Mouse (Mus musculus) mouse embryonic stem cell (cell line): Measurements from ENCODE around the gene Zyg11b.

Experiments
- in situ Hi-C, 2 experiments: fragments of 300-500 bp; cut with MboI; formaldehyde crosslinking; loops; 1 replicate in 1 of 2; 3 replicates in 1 of 2; pipeline ENCODE4 v1.14.3; 2019 to 2020; ENCODE audit warnings: low sequenced_read_pairs in 2 of 2, low pct_unique_long_range_greater_than_20kb in 1 of 2, mixed read lengths in 1 of 2; ENCODE audit not compliant: unreplicated experiment in 1 of 2

Zyg11b gene

DNA sequence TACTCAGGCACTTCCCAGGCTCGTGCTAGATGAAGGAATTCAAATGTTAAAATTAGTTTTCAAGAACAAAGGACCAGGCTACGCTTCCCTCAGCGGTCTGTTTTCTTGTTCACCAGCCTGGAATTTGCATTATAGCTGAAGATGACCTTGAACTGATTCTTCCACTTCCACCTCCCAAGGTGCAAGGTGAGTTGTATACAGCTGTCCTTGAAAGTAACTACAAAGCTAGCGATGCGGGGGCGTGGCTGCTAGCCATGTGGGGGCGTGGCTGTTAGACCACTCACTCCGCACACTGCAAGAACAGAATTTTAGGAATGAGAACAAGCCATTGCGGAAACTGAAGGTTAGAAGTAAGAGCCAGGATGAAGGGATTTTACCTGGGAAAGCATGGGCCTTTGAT is 81.9 kb downstream of the Zyg11b start:
- in situ Hi-C loops = no loop called here

DNA sequence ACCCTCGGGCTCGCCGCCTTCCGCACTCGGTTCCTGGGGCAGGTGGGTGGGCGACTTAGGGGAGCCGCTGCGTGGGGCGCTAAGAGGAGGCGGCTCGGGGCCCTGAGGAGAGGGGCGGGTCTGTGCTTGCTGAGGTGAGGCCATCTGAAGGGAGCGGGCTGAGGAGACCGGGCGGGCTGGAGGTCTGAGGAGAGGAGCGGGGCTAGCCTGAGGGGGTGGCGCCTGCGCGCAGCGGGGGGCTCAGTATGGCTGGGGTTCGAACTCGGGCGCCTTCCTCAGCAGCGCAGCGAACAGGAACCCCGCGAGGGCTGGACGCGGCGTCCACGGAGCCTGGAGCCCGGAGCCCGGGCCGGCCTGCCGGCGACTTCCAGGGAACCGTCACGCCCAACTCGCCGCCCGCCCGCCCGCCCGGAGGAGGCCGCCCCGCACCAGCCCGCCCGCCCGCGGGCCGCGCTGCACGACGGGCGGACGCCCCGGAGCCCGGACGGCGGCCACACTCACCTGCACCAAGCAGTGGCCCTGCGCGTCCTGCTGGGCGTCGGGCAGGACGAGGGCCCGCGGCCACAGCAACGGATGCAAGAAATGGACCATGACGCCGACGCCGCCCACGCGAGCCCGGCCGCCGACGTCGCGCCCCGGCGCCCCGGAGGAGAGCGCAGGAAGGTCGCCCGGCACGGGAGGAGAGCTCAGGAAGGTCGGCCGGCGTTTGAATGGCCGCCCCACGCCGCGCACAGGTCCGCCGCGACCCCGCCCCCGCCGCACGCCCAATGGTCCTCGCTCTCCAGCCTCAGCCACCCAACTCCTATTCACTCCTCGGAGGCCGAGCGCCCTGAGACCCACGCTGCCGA is 83.3 kb downstream of the Zyg11b start, which contains the start of gene Zyg11a:
Zyg11a (minus strand) TSS at position 717 of the 848 bp plus-strand sequence.
- in situ Hi-C loops = no loop called here

- in situ Hi-C loops = no loop called here
Measured at GRCm38 (mm10) chr4:108213023-108213422, 87.9 kb downstream of the Zyg11b start.

DNA sequence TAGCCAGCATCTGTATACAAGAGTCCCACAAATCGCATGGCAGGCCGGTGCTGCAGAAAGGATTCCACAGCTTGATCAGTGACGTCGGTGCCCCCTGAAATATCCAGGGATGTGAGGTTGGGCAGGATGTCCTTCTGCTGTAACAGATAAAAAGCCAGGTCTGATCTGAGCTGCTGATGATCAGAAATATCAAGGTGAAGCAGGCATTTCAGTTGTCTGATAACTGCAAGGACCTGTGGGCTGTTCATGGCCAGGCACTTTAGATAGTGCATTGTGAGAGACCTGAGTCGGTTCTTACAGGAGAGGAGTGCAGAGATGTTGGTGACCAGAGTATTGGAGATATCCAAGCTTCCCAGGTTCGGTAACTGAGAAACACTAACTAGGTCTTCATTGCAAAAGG is 96.3 kb downstream of the Zyg11b start:
- in situ Hi-C loops = no loop called here

DNA sequence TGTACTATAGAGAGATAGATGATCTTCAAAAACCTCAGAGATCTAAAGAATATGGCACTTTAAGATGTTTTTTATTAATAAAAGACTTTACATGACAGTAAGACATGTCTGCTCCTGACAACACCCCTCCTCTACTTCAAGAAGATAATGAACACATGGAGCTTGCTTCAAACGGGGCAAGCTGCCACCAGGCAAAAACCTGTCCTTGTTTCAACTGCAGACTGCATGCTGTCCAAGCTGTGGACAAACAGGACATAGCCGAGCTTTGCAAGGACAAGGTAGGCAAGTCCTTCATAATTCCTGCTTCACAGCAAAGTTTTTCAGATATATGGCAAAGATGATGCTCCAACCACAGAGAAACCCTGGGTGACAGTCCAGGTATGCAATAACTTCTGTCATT is 101.7 kb downstream of the Zyg11b start:
- in situ Hi-C loops = no loop called here

GRCm38 (mm10) chr4:108196277-108196855 is 104.5 kb downstream of the Zyg11b start:
- in situ Hi-C loops = no loop called here

DNA sequence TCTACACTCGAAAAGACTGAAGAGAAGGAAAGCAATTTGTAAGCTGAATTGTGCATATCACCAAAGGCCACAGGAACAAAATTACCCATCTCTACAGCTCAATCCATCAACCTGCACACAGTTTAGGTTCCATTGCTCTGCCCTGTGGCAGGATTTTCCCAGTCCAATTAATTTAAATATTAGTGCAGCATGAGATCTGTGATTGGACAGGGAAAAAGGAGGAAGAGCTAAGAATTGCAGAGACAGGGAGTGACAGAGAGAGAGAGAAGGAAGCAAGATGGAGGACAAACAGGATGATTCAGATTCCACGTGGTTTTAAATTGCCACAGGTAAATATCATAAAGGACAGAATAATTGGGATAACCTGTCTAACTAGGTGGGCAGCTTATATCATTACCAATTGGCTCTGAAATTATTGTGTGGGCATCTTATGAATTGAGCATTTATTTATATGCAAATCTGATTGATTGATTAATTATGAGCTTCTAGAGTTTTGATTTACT is 108.0 kb downstream of the Zyg11b start:
- in situ Hi-C loops = no loop called here

DNA sequence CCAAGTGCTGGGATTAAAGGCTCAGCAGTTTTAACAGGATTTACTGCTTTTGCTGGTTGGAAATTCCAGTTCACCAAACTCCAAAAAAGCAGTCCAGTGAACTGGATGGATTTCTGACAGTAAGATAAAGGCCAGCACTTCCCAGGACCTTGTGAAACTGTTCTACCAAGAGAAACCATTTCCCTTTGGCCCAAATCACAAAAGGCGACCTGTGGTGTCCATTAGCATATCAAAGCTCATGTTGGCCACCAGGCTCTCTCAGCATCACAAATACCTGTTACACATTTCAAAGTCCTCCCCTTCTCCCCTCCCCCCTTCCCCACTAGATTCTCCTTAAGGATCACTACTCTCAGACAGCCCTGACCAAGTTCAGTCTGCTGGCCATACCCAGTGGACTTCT is 118.6 kb downstream of the Zyg11b start:
- in situ Hi-C loops = no loop called here
